Mouse (Mus musculus) liver, embryonic 14.5 days (tissue): ENCODE measurements around the gene Shd.

ENCODE experiments used
- CTCF ChIP-seq: IDR thresholded peaks from 2 replicates; pipeline ENCODE4 v1.5.1; 2016; ENCODE audit warnings: antibody characterized with exemption, low read depth, control low read depth
- EP300 ChIP-seq: IDR thresholded peaks from 2 replicates; pipeline ENCODE4 v1.6.1; 2016; ENCODE audit warnings: antibody characterized with exemption, low read depth

- no peak for TF ChIP-seq CTCF
- no peak for TF ChIP-seq EP300
Observed at GRCm38 (mm10) chr17:55961631-55962030, 8.6 kb upstream of the Shd start.
